Mouse (Mus musculus): ENCODE data around the gene Kntc1.

Gene Kntc1

GRCm38 (mm10) chr5:123809156-123809555 lies 59.6 kb downstream of the Kntc1 start:
- no peak for DNase-seq (ENCODE audit: low spot score)

DNA sequence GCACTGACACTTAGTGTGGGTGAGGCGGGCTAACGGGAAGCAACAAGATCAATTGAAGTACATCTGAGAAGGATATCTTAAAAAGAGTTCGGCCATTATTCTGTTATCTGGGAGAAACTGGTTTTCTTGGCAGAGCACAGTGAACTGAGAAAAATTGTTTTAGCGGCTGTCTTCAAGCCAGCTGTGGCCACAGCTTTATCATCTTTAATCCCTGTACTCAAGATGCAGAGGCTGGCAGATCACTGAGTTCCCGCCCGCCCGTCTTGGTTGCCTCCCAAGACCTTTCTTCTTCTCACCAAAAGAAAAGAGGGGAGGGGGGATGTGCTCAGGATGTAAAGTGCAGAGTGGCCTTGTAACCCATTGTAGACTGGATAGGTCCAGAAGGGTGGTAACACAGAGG lies 67.4 kb downstream of the Kntc1 start:
- DNase-seq (ENCODE audit: low spot score), result no peak

- DNase-seq (ENCODE audit: low spot score), result no peak
These were observed 69.5 kb downstream of the Kntc1 start for GRCm38 (mm10) chr5:123818941-123819577.

DNA sequence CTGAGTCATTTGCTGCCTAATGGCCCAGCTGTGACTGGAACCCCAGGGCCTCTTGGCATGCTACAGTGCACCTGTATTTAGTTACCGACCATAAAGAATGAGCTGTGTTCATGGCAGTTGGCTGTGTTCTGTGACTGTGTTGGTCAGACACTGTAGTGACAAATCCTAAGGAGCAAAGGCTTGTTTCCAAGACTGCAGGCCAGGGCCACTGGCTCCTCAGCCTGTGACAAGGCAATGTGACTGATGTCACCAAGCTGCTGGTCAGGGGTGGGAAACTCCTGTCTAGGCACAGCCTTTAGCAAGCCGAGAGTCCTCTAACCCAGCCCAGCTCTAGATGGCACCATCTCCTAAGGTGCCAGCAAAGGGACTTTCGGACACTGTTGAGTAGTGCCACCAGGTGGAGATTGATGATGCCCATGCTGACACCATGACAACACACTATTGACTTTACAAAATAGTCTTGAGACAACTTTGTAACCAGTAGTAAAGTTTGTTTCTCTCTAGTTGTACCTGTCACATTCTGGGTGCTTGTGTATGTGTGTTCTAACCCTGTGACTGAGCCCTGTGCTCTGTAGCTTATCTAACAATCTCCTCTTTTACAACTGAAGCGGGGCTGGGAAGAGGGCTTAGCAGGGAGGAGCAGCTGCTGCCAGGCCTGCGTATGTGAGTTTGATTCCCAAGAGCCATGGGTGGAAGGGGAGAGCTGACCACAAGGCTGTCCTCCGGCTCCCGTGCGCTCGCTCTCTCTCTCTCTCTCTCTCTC lies 71.2 kb downstream of the Kntc1 start:
- DNase-seq (ENCODE audit: low spot score), result no peak

DNA sequence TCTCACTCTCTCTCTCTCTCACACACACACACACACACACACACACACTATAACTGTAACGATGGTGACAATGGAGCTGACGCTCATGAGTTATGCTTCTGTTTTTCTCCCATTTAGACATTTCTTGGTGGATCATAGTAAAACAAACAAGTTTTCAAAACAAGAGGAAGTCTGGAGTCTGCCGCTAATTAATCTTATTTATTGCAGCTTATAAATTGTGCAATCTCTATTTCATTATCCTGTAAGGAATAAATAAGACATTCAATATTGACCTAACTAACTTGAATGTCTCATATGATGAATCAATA lies 71.7 kb downstream of the Kntc1 start:
- no peak for DNase-seq (ENCODE audit: low spot score)

GRCm38 (mm10) chr5:123822706-123823105 lies 73.2 kb downstream of the Kntc1 start:
- DNase-seq (ENCODE audit: low spot score), result no peak

- no peak for DNase-seq (ENCODE audit: low spot score)
These were observed 78.2 kb downstream of the Kntc1 start for GRCm38 (mm10) chr5:123827659-123828091.

- no peak for DNase-seq (ENCODE audit: low spot score)
These were observed 82.8 kb downstream of the Kntc1 start for GRCm38 (mm10) chr5:123832309-123832708.

DNA sequence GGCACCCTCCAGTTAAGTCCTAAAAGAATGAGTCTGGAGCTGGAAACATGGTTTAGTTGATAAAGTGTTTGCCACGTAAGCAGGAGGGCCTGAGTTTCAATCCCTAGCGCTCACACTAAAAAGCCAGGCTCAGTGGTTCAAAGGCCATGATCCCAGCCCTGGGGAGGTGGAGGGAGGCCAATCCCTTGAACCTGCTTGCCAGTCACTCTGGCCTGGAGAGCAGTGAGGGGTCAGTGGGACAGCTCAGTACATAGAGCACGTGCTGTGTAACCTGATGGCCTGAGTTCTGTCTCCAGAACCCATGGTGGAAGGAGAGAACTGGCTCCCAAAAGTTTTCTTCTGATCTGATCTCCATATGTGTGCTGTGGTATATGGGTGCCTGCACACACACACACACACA lies 85.3 kb downstream of the Kntc1 start:
- no peak for DNase-seq (ENCODE audit: low spot score)

DNA sequence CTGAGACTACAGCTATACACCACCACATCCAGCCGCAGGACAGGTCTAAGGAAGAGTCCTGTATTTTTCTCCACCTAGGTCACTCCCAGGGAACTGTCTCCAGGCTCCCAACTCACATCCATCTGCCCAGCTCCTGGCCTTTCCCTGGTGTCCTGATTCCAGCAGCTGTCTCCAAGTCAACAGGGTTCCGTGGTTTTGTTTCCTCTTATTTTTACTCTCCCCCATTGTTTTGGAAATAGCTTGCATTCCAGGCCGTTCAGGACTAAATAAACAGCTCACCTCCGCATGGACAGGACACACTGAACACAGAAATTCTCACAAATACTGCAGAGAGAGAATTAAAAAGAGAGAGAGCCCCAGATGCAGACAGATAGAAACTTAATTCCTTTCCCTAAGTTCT lies 87.9 kb downstream of the Kntc1 start:
- DNase-seq (ENCODE audit: low spot score), result no peak

- no peak for DNase-seq (ENCODE audit: low spot score)
These were observed 92.9 kb downstream of the Kntc1 start for GRCm38 (mm10) chr5:123842221-123842934.

GRCm38 (mm10) chr5:123842935-123843282 lies 93.4 kb downstream of the Kntc1 start:
- no peak for DNase-seq (ENCODE audit: low spot score)

GRCm38 (mm10) chr5:123843816-123844215 lies 94.3 kb downstream of the Kntc1 start:
- DNase-seq (ENCODE audit: low spot score), result no peak

GRCm38 (mm10) chr5:123844316-123844715 lies 94.8 kb downstream of the Kntc1 start:
- no peak for DNase-seq (ENCODE audit: low spot score)

GRCm38 (mm10) chr5:123851398-123851797 lies 101.9 kb downstream of the Kntc1 start:
- DNase-seq (ENCODE audit: low spot score), result no peak

- DNase-seq (ENCODE audit: low spot score), result no peak
These were observed 104.5 kb downstream of the Kntc1 start for GRCm38 (mm10) chr5:123853877-123854504.

DNA sequence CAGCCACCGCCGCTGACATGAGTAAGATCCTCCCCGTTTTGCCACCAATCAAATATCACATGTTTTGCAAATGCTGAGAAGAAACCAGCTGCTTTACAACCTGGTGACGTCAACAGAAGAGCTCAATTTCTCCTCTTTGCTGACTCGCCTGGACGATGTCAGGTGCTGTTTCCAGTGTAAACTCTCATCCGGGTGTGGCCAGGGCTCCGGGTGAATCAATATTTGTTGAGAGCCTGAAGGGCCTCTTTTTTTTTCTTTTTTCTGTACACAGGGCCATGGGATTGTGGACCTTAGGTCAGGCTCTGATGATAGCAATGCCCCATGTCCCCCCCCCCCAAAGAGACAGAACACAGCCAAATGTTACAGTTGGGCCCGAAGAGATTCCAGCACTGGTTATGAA lies 105.0 kb downstream of the Kntc1 start:
- DNase-seq (ENCODE audit: low spot score), result no peak

- DNase-seq (ENCODE audit: low spot score), result no peak
These were observed 109.3 kb downstream of the Kntc1 start for GRCm38 (mm10) chr5:123858798-123859197.

GRCm38 (mm10) chr5:123862374-123863350 lies 113.1 kb downstream of the Kntc1 start:
- DNase-seq (ENCODE audit: low spot score), result no peak

DNA sequence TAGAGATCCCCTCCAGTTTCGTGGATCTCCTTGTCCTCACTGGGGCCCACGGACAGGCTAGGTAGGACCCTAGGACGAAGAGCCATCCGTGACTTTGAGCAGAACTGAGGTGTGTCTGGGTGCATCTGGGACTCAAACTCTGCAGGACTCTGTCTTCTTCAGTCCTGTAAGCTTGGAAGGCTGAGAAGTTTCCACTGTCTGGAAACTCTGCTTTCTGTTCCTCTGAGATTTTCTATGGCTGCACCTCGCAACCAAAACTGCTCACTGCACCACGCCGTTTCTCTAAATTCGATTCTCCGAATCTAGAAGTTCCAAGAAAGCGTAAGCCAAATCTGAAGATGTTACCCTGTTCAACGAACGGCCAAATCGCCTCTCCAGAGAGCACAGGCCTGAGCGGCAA lies 114.4 kb downstream of the Kntc1 start:
- no peak for DNase-seq (ENCODE audit: low spot score)

DNA sequence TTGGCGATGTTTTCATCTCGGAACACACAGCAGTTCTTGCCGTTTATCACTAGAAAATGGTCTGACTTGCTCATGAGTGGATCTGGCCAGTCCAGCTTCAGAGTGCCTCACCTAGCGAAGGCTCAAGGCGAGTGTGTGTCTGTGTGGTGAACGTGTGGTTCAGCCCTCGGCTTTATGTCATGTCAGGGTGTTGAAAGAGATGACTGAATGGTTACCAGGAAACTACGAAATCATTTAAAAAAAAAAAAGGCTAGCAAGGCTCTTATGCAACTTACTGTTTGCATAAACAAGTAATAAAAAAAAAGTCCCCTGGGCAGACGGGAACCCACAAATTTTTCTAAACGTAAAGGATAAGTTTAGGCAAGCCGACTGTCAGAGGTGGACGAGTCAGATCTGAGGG lies 115.8 kb downstream of the Kntc1 start, which contains the start of gene Hcar2:
Hcar2 (minus strand) TSS at position 135 of the 400 bp plus-strand sequence.
- no peak for DNase-seq (ENCODE audit: low spot score)

GRCm38 (mm10) chr5:123866457-123866856 lies 116.9 kb downstream of the Kntc1 start:
- no peak for DNase-seq (ENCODE audit: low spot score)

All from ovary, postnatal 14 days (tissue).